Comparison of ENCODE assay signal across 8 mouse cellular contexts in the genomic region with DNA sequence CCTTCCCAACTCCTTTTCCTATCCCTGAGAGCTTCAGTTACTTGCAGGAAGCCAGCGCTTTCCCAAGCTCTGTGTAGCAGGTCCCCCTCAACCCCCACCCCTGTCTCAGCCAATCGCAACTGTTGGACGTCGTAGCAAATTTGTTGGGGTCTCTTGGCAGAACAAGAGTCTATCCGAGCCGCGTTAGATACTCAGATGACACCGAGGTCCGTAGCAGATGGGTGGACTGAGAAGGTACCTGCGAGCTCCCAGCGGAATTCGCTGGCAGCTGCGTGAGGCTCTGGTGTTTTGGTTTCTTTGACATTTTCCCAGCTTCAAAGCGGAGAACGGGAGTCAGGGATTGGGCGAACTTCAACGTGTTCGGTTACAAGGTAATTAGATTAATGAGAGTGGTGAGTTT. TPM values are rescaled to one million over a fixed set of nuclear protein-coding genes. Genes with fewer than 3 reads are reported as not detected.
DNase-seq lines count a peak whose midpoint lies in the region; ATAC-seq lines count a peak whose summit lies in the region.

No protein-coding gene starts in this region.

- peak overlapping the region; percentile 69 for H3K27ac ChIP-seq in lung, embryonic 15.5 days
- H3K27ac ChIP-seq in hindbrain, embryonic 11.5 days (ENCODE audit: low read depth, low read length): peak overlapping the region; percentile 82
- H3K27ac ChIP-seq in midbrain, embryonic 13.5 days: peak overlapping the region; percentile 97

- peak overlapping the region; percentile 96 for H3K4me3 ChIP-seq in lung, embryonic 15.5 days
- H3K4me3 ChIP-seq in hindbrain, embryonic 11.5 days (ENCODE audit: low read depth, low read length): peak overlapping the region; percentile 98
- H3K4me3 ChIP-seq in midbrain, embryonic 13.5 days (replicated peaks): peak overlapping the region; percentile 98

- H3K9me3 ChIP-seq in lung, embryonic 15.5 days: no peaks in the 10 kb centered on the region
- H3K9me3 ChIP-seq in hindbrain, embryonic 11.5 days (ENCODE audit: control insufficient read depth, low read length): no peaks in the 10 kb centered on the region
- no peaks in the 10 kb centered on the region for H3K9me3 ChIP-seq in midbrain, embryonic 13.5 days

- H3K9ac ChIP-seq in lung, embryonic 15.5 days: peak overlapping the region; percentile 50
- peak overlapping the region; percentile 58 for H3K9ac ChIP-seq in hindbrain, embryonic 11.5 days (ENCODE audit: low read depth, low read length)
- peak overlapping the region; percentile 69 for H3K9ac ChIP-seq in midbrain, embryonic 13.5 days (replicated peaks)

- under 1% methylated on average over 18 of the region's 18 CpGs for WGBS in lung, embryonic 15.5 days
- 0% methylated on average over 18 of the region's 18 CpGs for WGBS in hindbrain, embryonic 11.5 days
- WGBS in midbrain, embryonic 13.5 days: under 1% methylated on average over 18 of the region's 18 CpGs

- no peaks in the 10 kb centered on the region for H3K36me3 ChIP-seq in lung, embryonic 15.5 days
- no peaks in the 10 kb centered on the region for H3K36me3 ChIP-seq in hindbrain, embryonic 11.5 days (ENCODE audit: control insufficient read depth, insufficient read depth, low read length)
- no peaks in the 10 kb centered on the region for H3K36me3 ChIP-seq in midbrain, embryonic 13.5 days

- ATAC-seq in lung, embryonic 15.5 days (ENCODE audit: borderline replicate concordance, extremely low read depth, low FRiP score, low TSS enrichment): peak; percentile 19; the same call in 1 of the 2 replicates
- ATAC-seq in hindbrain, embryonic 11.5 days (ENCODE audit: low FRiP score): peak; percentile 30
- ATAC-seq in midbrain, embryonic 13.5 days: peak; percentile 31

- peak overlapping the region; percentile 89 for H3K4me2 ChIP-seq in lung, embryonic 15.5 days
- H3K4me2 ChIP-seq in hindbrain, embryonic 11.5 days (replicated peaks; ENCODE audit: low read depth, low read length): peak overlapping the region; percentile 76
- H3K4me2 ChIP-seq in midbrain, embryonic 13.5 days (replicated peaks): peak overlapping the region; percentile 82

- peak; percentile 50 for DNase-seq in adrenal gland, adult 2 months
- DNase-seq in adrenal gland, adult 8-10 months: no peak
- no peak for DNase-seq in lung, postnatal 4 days
- DNase-seq in hindbrain, embryonic 11.5 days (ENCODE audit: low spot score): peak; percentile 60
- no peak for DNase-seq in layer of hippocampus, postnatal 14 days (ENCODE audit: low spot score in 2 of 2)
- DNase-seq in layer of hippocampus, adult 9-10 months (ENCODE audit: low spot score): no peak

- H3K4me1 ChIP-seq in lung, embryonic 15.5 days: peaks cover 41% of the 10 kb centered on the region
- H3K4me1 ChIP-seq in hindbrain, embryonic 11.5 days (replicated peaks; ENCODE audit: control insufficient read depth, insufficient read depth, low read length): 0 out of 2 replicates have a peak, but pooled peaks cover 3% of the 10 kb centered on the region
- H3K4me1 ChIP-seq in midbrain, embryonic 13.5 days (replicated peaks): peaks cover 58% of the 10 kb centered on the region

- peaks cover 4% of the 10 kb centered on the region; the same call in 1 of the 2 replicates for H3K27me3 ChIP-seq in lung, embryonic 15.5 days
- H3K27me3 ChIP-seq in hindbrain, embryonic 11.5 days (ENCODE audit: control insufficient read depth, insufficient read depth, low read length): no peaks in the 10 kb centered on the region
- no peaks in the 10 kb centered on the region for H3K27me3 ChIP-seq in midbrain, embryonic 13.5 days

RNA-seq across cellular contexts. Expression of a gene that starts 3.9 kb away (rescaled TPM):
- 10 to 100 TPM; 12.3 to 16.4 TPM for total RNA-seq in adrenal gland, adult 2 months (2021)
- polyA plus RNA-seq in adrenal gland, adult 2 months (2012; rRNA removed): 60.9 and 81.7 TPM in 2 replicates
- 10 to 100 TPM; 17.1 to 19.4 (median 18.3) TPM for total RNA-seq in adrenal gland, adult 8-10 months (2022)
- polyA plus RNA-seq in lung, embryonic 15.5 days (2015; fragmentation: Nextera tagmentation; extraction: Ambion mirVana): 13.5 and 14.6 TPM in 2 replicates
- 102 and 107 TPM in 2 replicates for polyA plus RNA-seq in hindbrain, embryonic 11.5 days (2014; fragmentation: Nextera tagmentation; extraction: Ambion mirVana)
- 72.4 and 79.8 TPM in 2 replicates for polyA plus RNA-seq in midbrain, embryonic 13.5 days (2015; fragmentation: Nextera tagmentation; extraction: Ambion mirVana)
- 100 to 1,000 TPM; 101 to 102 TPM for total RNA-seq in layer of hippocampus, postnatal 14 days (2021)

Comparison
In these comparisons a context has a peak if more than half of its experiments do, and no peak if none do; other contexts are left out.
1. DNase-seq: peak in adrenal gland, adult 2 months (single experiment) and hindbrain, embryonic 11.5 days (single experiment); none in adrenal gland, adult 8-10 months (single experiment), lung, postnatal 4 days (0 of 2), layer of hippocampus, postnatal 14 days (0 of 2) and layer of hippocampus, adult 9-10 months (single experiment).
2. Peak in every context shown above with its lines, with median percentiles within 50 percentile points of each other: ATAC-seq, H3K27ac ChIP-seq, H3K4me2 ChIP-seq, H3K4me3 ChIP-seq and H3K9ac ChIP-seq.